Mouse (Mus musculus): ENCODE measurements at regions not wholly inside any gene's neighbourhood (a gene's known extent, or its start where the extent isn't known, plus 50 kb on each side); places are given as distances from the start of the nearest gene placed in this dataset.

- Histone ChIP-seq H3K4me3 (no peak overlapping the region), H3K9me3 (no peaks in the 10 kb centered on the region), H3K27ac (replicated peaks) (no peak overlapping the region), H3K36me3 (replicated peaks) (no peaks in the 10 kb centered on the region), H3K27me3 (replicated peaks; ENCODE audit: low read depth, poor library complexity, severe bottlenecking) (no peaks in the 10 kb centered on the region), H3K4me1 (no peaks in the 10 kb centered on the region)
- WGBS, result 42% methylated on average over 1 of the region's 1 CpGs
- DNase-seq (ENCODE audit: low spot score), result no peak
Measured at GRCm38 (mm10) chr7:50993707-50994106, 394.7 kb downstream of the 4933405O20Rik start.

- no peaks in the 10 kb centered on the region for H3K36me3 ChIP-seq (replicated peaks)
- H3K9me3 ChIP-seq, result no peaks in the 10 kb centered on the region
- no peaks in the 10 kb centered on the region for H3K4me1 ChIP-seq
- WGBS, result 76% methylated on average over 3 of the region's 3 CpGs
- H3K27me3 ChIP-seq (replicated peaks; ENCODE audit: low read depth, poor library complexity, severe bottlenecking), result no peaks in the 10 kb centered on the region
- no peak overlapping the region for H3K27ac ChIP-seq (replicated peaks)
- no peak for DNase-seq (ENCODE audit: low spot score)
- no peak overlapping the region for H3K4me3 ChIP-seq
Measured at GRCm38 (mm10) chr7:51041899-51042667, 443.1 kb downstream of the 4933405O20Rik start.

DNA sequence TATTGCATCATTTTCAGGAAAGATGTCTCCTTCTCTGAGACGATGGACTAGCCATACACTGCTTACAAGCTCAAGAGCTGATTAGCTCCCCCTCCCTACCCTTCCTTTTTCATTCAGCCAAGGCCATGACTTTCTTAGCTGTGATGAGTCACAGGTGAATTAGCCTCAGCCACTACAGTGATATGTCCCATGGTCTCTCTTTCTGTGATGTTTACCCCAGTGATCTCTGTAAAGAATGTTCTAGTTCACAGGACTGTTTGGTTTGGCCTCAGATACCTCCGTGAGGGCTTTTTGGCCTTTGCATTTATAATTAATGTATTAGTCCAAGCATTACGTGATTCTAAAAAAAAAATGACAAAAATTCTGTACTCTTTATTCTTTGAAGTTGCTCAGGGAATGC lies 452.5 kb downstream of the 4933405O20Rik start:
- Histone ChIP-seq H3K4me3 (no peak overlapping the region), H3K9me3 (no peaks in the 10 kb centered on the region), H3K27me3 (replicated peaks; ENCODE audit: low read depth, poor library complexity, severe bottlenecking) (no peaks in the 10 kb centered on the region), H3K27ac (replicated peaks) (no peak overlapping the region), H3K4me1 (no peaks in the 10 kb centered on the region), H3K36me3 (replicated peaks) (no peaks in the 10 kb centered on the region)
- 83% methylated on average over 3 of the region's 3 CpGs for WGBS
- no peak for DNase-seq (ENCODE audit: low spot score)

GRCm38 (mm10) chr7:51068376-51068775 lies 442.5 kb upstream of the Ano5 start:
- Histone ChIP-seq H3K9me3 (no peaks in the 10 kb centered on the region), H3K4me3 (no peak overlapping the region), H3K4me1 (peaks cover 3% of the 10 kb centered on the region; the same call in 1 of the 2 replicates), H3K27ac (replicated peaks) (no peak overlapping the region), H3K27me3 (replicated peaks; ENCODE audit: low read depth, poor library complexity, severe bottlenecking) (no peaks in the 10 kb centered on the region), H3K36me3 (replicated peaks) (no peaks in the 10 kb centered on the region)
- WGBS, result 15% methylated on average over 1 of the region's 1 CpGs
- no peak for DNase-seq (ENCODE audit: low spot score)

DNA sequence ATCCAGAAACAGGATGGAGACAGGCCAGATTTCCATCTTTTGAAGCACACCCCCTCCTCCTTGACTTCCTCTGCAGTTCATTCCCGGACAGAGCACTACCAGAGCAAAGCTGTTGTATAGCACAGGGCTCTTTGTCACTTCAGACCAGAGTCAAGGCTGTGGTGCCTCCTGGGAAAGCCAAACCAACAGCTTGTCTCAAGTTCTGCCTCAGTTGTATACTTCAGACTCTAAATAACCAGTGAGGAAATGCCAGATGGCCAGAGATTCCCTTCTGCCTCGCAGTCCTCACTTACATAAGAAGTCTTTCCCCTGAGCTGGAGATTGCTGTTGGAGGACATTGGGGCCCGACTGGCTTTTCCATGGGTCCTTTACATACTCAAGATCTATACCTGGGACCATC lies 417.1 kb upstream of the Ano5 start:
- 80% methylated on average over 3 of the region's 3 CpGs for WGBS
- Histone ChIP-seq H3K4me3 (no peak overlapping the region), H3K9me3 (no peaks in the 10 kb centered on the region), H3K27me3 (replicated peaks; ENCODE audit: low read depth, poor library complexity, severe bottlenecking) (no peaks in the 10 kb centered on the region), H3K27ac (replicated peaks) (no peak overlapping the region), H3K36me3 (replicated peaks) (no peaks in the 10 kb centered on the region), H3K4me1 (no peaks in the 10 kb centered on the region)
- no peak for DNase-seq (ENCODE audit: low spot score)

DNA sequence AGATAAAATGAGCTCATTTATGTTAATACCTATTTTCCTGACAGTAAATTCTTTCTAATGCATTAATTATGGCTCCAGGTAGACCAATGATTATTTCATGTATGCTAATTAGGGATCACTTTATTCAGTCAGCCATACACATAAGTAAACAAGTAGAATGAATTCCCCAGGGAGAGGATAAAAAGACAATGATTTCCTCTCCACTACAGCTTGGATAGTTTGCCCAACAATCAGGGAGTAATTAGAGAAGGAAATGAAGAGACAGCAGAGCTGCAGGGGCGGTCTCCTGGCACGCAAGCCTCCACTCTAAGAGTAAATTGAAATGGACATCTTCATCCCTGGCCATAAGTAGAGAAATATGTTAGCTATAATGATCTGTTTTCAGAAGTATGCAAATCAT lies 409.7 kb upstream of the Ano5 start:
- H3K9me3 ChIP-seq, result no peaks in the 10 kb centered on the region
- H3K36me3 ChIP-seq (replicated peaks), result no peaks in the 10 kb centered on the region
- H3K4me3 ChIP-seq, result no peak overlapping the region
- no peaks in the 10 kb centered on the region for H3K4me1 ChIP-seq
- no peaks in the 10 kb centered on the region for H3K27me3 ChIP-seq (replicated peaks; ENCODE audit: low read depth, poor library complexity, severe bottlenecking)
- no peak overlapping the region for H3K27ac ChIP-seq (replicated peaks)
- no peak for DNase-seq (ENCODE audit: low spot score)
- WGBS, result 50% methylated on average over 2 of the region's 2 CpGs

DNA sequence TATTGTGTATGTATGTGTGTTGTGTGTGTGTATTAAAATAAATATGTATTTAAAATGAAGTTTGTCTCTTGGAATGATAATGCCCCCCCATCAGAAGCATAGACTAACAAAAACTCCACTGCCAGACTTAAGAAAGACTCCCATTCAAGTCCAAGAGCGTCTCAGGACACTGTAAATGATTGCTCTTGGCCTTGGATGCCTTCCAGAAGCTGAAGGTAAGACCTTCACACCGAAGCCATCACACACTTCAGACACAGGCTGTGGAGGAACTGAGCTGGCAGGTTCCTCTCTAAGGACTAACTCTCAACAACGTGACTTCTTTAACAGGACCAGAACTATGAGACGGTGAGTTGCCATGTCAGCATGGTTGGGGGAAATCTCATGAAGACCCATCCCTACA lies 370.0 kb upstream of the Ano5 start:
- H3K4me1 ChIP-seq, result no peaks in the 10 kb centered on the region
- H3K36me3 ChIP-seq (replicated peaks), result no peaks in the 10 kb centered on the region
- no peak for DNase-seq (ENCODE audit: low spot score)
- H3K9me3 ChIP-seq, result no peaks in the 10 kb centered on the region
- 91% methylated on average over 4 of the region's 4 CpGs for WGBS
- H3K4me3 ChIP-seq, result no peak overlapping the region
- no peak overlapping the region for H3K27ac ChIP-seq (replicated peaks)
- H3K27me3 ChIP-seq (replicated peaks; ENCODE audit: low read depth, poor library complexity, severe bottlenecking), result no peaks in the 10 kb centered on the region

DNA sequence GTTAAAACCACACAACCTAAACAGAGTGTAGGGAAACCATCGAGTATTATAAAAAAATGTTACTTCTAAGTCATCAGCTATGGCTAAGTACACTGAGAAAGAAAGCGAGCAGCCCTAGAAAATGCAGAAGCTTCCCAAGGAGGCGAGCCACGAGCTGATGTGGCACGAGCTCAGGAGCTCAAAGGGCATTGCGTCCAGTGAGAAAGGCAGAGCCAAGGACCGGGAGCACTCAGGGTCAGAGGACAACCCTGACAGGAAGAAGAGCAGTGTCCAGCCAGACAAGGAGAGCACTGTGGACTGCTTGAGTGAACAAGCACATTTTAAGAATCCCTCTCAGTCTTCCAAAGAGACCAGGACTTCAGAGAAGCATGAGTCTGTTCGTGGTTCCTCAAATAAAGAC lies 335.6 kb upstream of the Ano5 start:
- Histone ChIP-seq H3K27ac (replicated peaks) (no peak overlapping the region), H3K27me3 (replicated peaks; ENCODE audit: low read depth, poor library complexity, severe bottlenecking) (no peaks in the 10 kb centered on the region), H3K4me1 (no peaks in the 10 kb centered on the region), H3K4me3 (no peak overlapping the region), H3K9me3 (no peaks in the 10 kb centered on the region), H3K36me3 (replicated peaks) (no peaks in the 10 kb centered on the region)
- whole genome bisulfite sequencing, result 74% methylated on average over 8 of the region's 8 CpGs
- DNase-seq (ENCODE audit: low spot score), result no peak

DNA sequence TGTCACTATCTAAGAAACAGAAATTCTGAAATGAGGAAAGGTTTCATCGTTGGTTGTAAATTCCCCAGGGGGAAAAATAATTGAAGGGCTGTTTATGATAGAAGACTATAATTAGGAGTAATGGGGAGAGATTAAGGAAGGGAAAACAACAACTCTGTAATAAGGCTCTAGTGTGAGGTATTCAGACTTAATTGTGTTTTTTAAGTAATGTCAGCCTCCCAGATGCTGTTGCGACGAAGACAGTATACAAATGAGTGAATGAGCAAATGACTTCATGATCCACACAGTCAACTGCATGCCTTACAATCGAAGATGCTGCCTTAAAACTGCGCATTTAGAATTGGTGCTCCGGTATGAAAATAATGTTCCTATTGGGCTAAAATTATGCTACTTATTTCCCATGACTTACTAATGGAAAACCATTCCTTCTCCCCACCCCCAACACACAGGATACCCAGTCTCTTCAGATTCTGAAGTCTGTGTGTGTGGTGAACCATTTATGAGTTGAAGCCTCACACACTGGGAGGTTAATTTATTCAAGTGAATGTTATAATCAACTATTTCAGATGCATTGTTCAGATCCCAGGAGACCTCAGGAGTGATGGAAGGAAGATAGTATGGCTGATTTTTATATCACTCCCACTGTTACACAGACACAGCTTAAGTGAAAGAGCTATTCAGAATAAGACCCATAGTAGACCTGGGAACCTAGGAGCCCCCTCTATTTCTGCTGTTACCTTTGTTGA lies 295.2 kb upstream of the Ano5 start:
- Histone ChIP-seq H3K4me3 (no peak overlapping the region), H3K27ac (replicated peaks) (no peak overlapping the region), H3K4me1 (no peaks in the 10 kb centered on the region), H3K27me3 (replicated peaks; ENCODE audit: low read depth, poor library complexity, severe bottlenecking) (no peaks in the 10 kb centered on the region), H3K36me3 (replicated peaks) (no peaks in the 10 kb centered on the region), H3K9me3 (no peaks in the 10 kb centered on the region)
- 80% methylated on average over 6 of the region's 6 CpGs for WGBS
- no peak for DNase-seq (ENCODE audit: low spot score)

DNA sequence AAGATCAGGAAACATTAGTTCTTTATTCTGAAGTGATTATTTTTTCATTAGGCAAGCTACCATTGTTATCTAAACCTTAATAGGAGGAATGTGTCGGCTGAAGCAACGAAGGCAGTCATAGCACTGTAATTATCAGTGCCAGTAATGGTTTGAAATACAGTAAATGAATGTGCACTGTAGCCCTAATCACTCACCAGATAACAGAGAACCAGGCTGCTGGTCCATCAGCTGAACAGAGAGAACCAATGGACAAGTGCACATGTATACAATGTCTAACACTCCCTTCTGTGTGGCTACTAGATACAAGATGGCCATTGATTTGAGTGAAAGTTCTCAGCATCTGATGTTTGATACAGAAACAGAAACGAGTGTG lies 294.6 kb upstream of the Ano5 start:
- H3K27ac ChIP-seq (replicated peaks), result no peak overlapping the region
- H3K27me3 ChIP-seq (replicated peaks; ENCODE audit: low read depth, poor library complexity, severe bottlenecking), result no peaks in the 10 kb centered on the region
- H3K4me1 ChIP-seq, result no peaks in the 10 kb centered on the region
- 88% methylated on average over 3 of the region's 3 CpGs for WGBS
- DNase-seq (ENCODE audit: low spot score), result no peak
- H3K4me3 ChIP-seq, result no peak overlapping the region
- no peaks in the 10 kb centered on the region for H3K9me3 ChIP-seq
- no peaks in the 10 kb centered on the region for H3K36me3 ChIP-seq (replicated peaks)

GRCm38 (mm10) chr7:51221351-51221750 lies 289.5 kb upstream of the Ano5 start:
- H3K9me3 ChIP-seq, result no peaks in the 10 kb centered on the region
- H3K27me3 ChIP-seq (replicated peaks; ENCODE audit: low read depth, poor library complexity, severe bottlenecking), result no peaks in the 10 kb centered on the region
- H3K4me3 ChIP-seq, result no peak overlapping the region
- no peak for DNase-seq (ENCODE audit: low spot score)
- 86% methylated on average over 4 of the region's 4 CpGs for WGBS
- H3K36me3 ChIP-seq (replicated peaks), result no peaks in the 10 kb centered on the region
- no peaks in the 10 kb centered on the region for H3K4me1 ChIP-seq
- H3K27ac ChIP-seq (replicated peaks), result no peak overlapping the region

GRCm38 (mm10) chr7:51221806-51222205 lies 289.0 kb upstream of the Ano5 start:
- Histone ChIP-seq H3K9me3 (no peaks in the 10 kb centered on the region), H3K4me3 (no peak overlapping the region), H3K4me1 (no peaks in the 10 kb centered on the region), H3K27me3 (replicated peaks; ENCODE audit: low read depth, poor library complexity, severe bottlenecking) (no peaks in the 10 kb centered on the region), H3K27ac (replicated peaks) (no peak overlapping the region), H3K36me3 (replicated peaks) (no peaks in the 10 kb centered on the region)
- WGBS, result 84% methylated on average over 1 of the region's 1 CpGs
- no peak for DNase-seq (ENCODE audit: low spot score)

- H3K9me3 ChIP-seq, result no peaks in the 10 kb centered on the region
- H3K27ac ChIP-seq (replicated peaks), result no peak overlapping the region
- 80% methylated on average over 5 of the region's 5 CpGs for WGBS
- no peaks in the 10 kb centered on the region for H3K27me3 ChIP-seq (replicated peaks; ENCODE audit: low read depth, poor library complexity, severe bottlenecking)
- no peak overlapping the region for H3K4me3 ChIP-seq
- no peaks in the 10 kb centered on the region for H3K36me3 ChIP-seq (replicated peaks)
- H3K4me1 ChIP-seq, result no peaks in the 10 kb centered on the region
- no peak for DNase-seq (ENCODE audit: low spot score)
Measured at GRCm38 (mm10) chr7:51227136-51227535, 283.7 kb upstream of the Ano5 start.

Measured in embryonic facial prominence, embryonic 10.5 days (tissue).